Mouse (Mus musculus) embryonic facial prominence, embryonic 12.5 days (tissue): ENCODE data around the gene Rabepk. TPM values are rescaled to one million over a fixed set of nuclear protein-coding genes. Genes with fewer than 3 reads are reported as not detected.
"Not testable (repeated sequence)": the region's sequence is repeated elsewhere in the genome, so short reads cannot be mapped to it uniquely, and the experiment has no call there.

ENCODE experiments used
- ATAC-seq: fragments of 200-750 bp; cut with Nextera tagmentation; 2 replicates; pipeline ENCODE4 v1.8.0; 2017; ENCODE audit not compliant: insufficient number of reproducible peaks, insufficient read depth, low FRiP score, low TSS enrichment
- H3K27ac ChIP-seq: fragments of 300-500 bp; sonication (generic); 2 replicates; pipeline ENCODE4 v1.5.1; 2016; ENCODE audit warnings: mild to moderate bottlenecking
- H3K27me3 ChIP-seq: fragments of 300-500 bp; sonication (generic); 2 replicates; pipeline ENCODE4 v1.6.1; 2016; ENCODE audit warnings: mild to moderate bottlenecking, moderate library complexity
- H3K36me3 ChIP-seq: fragments of 300-500 bp; sonication (generic); 2 replicates; pipeline ENCODE4 v1.6.1; 2016; ENCODE audit warnings: mild to moderate bottlenecking
- H3K4me1 ChIP-seq: fragments of 300-500 bp; sonication (generic); 2 replicates; pipeline ENCODE4 v1.6.1; 2016
- H3K4me2 ChIP-seq: fragments of 300-500 bp; sonication (generic); replicated peaks from 2 replicates; pipeline ENCODE4 v1.6.1; 2016; ENCODE audit warnings: mild to moderate bottlenecking, moderate library complexity
- H3K4me3 ChIP-seq: fragments of 300-500 bp; sonication (generic); 2 replicates; pipeline ENCODE4 v1.5.1; 2016; ENCODE audit warnings: mild to moderate bottlenecking
- H3K9ac ChIP-seq: fragments of 300-500 bp; sonication (generic); 2 replicates; pipeline ENCODE4 v1.6.1; 2016; ENCODE audit warnings: mild to moderate bottlenecking, moderate library complexity
- H3K9me3 ChIP-seq: fragments of 300-500 bp; sonication (generic); 2 replicates; pipeline ENCODE4 v1.6.1; 2016; ENCODE audit warnings: mild to moderate bottlenecking, moderate library complexity
- WGBS: fragments of 180-500 bp; shearing (Covaris S2); methylation state at CpG from one replicate; pipeline ENCODE4 v1.1.7; 2016; 5-methylcytosine and 5-hydroxymethylcytosine counted together
- polyA plus RNA-seq: library from polyadenylated mRNA; unstranded; fragments of >200 nt; fragmentation: Nextera tagmentation; extraction: Ambion mirVana; gene quantifications from 2 replicates; pipeline ENCODE4 v1.2.1, GENCODE M21; 2016

Gene Rabepk
- polyA plus RNA-seq = 31.0 and 33.7 TPM in 2 replicates

DNA sequence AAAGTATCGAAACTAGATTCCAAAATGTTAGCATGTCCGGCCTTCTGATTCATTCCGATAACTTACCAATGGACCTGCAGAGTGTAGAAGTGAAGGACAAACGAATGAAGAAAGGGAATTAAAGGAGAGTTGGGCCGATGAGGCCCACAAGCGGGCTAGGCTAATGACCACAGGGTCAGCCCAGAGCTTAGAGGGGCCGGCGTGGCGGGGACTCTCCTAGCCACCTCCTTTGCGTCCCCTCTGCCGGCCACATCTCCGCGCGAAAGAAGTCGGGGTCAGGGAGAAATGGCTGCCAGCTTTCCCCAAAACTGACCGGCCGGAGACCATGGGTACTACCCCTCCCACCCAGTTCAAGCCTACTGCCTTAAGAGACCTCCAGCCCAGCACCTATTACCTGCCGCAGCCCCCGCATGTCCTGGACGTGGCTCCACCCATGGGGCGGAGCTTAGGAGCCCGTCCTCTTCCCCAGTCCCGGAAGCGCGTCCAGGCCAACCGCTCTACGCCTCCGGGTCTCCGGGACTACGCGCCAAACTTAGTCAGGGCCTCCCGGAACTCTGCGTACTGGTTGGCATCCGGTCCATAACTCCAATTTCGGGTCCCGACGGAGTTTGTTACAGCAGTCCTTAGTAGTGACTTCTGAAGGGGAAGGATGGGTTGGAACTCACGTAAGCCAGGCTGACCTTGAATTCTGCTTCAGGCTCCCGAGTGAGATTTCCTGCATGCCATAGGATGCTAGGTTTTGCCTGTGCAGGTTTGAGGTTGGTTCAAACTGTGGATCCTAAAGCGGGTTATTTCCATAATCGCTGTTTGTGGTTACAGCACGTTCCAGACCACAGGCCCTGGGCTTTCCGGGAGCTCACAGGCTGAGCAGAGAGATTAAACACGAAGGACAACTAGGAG lies at the start of gene Rabepk:
Rabepk (minus strand) TSS at position 556 of the 900 bp plus-strand sequence.
- H3K27me3 ChIP-seq = no peaks in the 10 kb centered on the region
- peak within 1 kb of the TSS; percentile 55 for H3K9ac ChIP-seq
- H3K36me3 ChIP-seq = peaks cover 4% of the 10 kb centered on the region; the same call in 1 of the 2 replicates
- H3K9me3 ChIP-seq = no peaks in the 10 kb centered on the region
- ATAC-seq = peak; percentile 71
- WGBS = 5% methylated on average over 44 of the region's 44 CpGs
- H3K4me3 ChIP-seq = peak within 1 kb of the TSS; percentile 57
- H3K27ac ChIP-seq = peak within 1 kb of the TSS; percentile 71
- H3K4me2 ChIP-seq = peak within 1 kb of the TSS; percentile 65
- H3K4me1 ChIP-seq = peaks cover 15% of the 10 kb centered on the region

- WGBS = 88% methylated on average over 1 of the region's 1 CpGs
Observed at GRCm38 (mm10) chr2:34847702-34848101, 48.0 kb upstream of the Rabepk start.

DNA sequence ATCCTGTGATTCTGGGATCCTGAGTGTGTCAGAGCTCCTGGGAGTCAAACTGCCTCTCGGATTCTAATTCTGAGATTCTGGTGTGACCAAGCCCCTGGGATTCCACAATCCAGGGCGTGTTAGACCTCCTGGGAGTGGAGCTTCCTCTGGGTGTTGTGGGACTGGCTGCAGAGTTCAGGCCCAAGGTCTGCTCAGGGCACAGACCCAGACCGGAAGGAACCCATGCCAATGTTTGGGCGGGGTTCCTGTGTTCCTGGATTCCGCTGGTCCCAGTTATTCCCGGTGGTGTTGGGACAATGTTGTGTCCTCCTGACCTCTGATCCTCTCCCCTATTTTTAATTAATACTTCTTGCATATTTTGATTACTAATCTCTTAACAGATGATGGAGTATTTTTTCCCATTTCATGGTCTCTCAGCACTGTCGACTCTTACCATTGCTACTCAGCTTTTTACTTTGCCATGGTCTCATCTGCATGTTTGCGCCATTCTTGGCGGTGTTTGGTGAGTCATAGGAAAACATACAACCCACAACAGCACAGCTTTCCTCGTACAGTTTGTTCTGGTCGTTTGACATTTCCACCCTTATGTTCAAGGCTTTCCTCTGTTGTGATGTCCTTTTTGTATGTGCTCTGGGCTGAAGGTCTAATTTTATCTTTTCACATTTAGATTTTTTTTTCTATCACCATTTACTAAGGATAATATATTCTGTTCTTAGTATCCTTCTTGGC lies 43.7 kb upstream of the Rabepk start:
- Histone ChIP-seq H3K9me3 (no peaks in the 10 kb centered on the region), H3K9ac (no peak overlapping the region), H3K4me2 (no peak overlapping the region), H3K27ac (no peak overlapping the region), H3K4me1 (no peaks in the 10 kb centered on the region), H3K4me3 (no peak overlapping the region), H3K36me3 (no peaks in the 10 kb centered on the region), H3K27me3 (no peaks in the 10 kb centered on the region)
- ATAC-seq = no peak
- WGBS = 84% methylated on average over 11 of the region's 11 CpGs

More at GRCm38 (mm10) chr2:34847702-34848101, 48.0 kb upstream of the Rabepk start:
- H3K4me3 ChIP-seq = no peak overlapping the region
- H3K4me2 ChIP-seq = no peak overlapping the region
- H3K27me3 ChIP-seq = no peaks in the 10 kb centered on the region
- ATAC-seq = no peak
- no peak overlapping the region for H3K27ac ChIP-seq
- H3K9ac ChIP-seq = no peak overlapping the region
- no peaks in the 10 kb centered on the region for H3K4me1 ChIP-seq
- no peaks in the 10 kb centered on the region for H3K9me3 ChIP-seq
- peaks cover 34% of the 10 kb centered on the region for H3K36me3 ChIP-seq

DNA sequence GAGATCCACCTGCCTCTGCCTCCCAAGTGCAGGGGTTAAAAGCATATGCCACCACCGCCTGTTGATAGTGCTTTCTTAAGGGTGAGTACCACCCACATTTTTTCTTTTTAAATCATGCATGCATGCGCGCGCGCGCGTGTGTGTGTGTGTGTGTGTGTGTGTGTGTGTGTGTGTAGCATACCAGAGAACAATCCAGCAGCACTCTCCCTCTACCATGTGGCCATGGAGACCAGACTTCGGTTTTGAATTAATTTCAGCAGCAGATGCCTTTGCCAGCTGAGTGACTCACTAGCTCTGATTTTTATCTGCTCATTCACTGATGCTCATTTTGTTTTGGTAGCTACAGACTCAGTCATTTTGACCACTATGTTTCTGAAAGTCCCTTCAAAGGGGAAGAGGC lies 42.0 kb upstream of the Rabepk start:
- H3K9ac ChIP-seq = no peak overlapping the region
- WGBS = 86% methylated on average over 8 of the region's 8 CpGs

DNA sequence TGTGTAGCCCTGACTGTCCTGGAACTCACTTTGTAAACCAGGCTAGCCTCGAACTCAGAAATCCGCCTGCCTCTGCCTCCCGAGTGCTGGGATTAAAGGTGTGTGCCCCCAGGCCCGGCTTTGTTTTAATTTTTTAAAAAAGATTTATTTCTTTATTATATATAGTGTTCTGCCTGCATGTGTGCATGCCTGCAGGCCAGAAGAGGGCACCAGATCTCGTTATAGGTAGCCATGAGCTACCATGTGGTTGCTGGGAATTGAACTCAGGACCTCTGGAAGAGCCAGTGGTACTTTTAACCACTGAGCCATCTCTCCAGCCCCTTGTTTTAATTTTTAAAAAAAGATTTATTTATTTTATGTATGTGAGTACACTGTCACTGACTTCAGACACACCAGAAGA lies 40.4 kb upstream of the Rabepk start:
- not testable (repeated sequence) for H3K9ac ChIP-seq, H3K36me3 ChIP-seq, H3K4me1 ChIP-seq, H3K4me3 ChIP-seq, H3K27ac ChIP-seq, H3K9me3 ChIP-seq, H3K4me2 ChIP-seq, ATAC-seq, H3K27me3 ChIP-seq
- 80% methylated on average over 5 of the region's 5 CpGs for WGBS

More for the DNA sequence above, 42.0 kb upstream of the Rabepk start:
- Histone ChIP-seq H3K36me3 (no peaks in the 10 kb centered on the region), H3K27me3 (no peaks in the 10 kb centered on the region), H3K4me1 (no peaks in the 10 kb centered on the region; the same call in 1 of the 2 replicates), H3K4me2 (no peak overlapping the region), H3K27ac (no peak overlapping the region), H3K4me3 (no peak overlapping the region), H3K9me3 (no peaks in the 10 kb centered on the region)
- no peak for ATAC-seq

DNA sequence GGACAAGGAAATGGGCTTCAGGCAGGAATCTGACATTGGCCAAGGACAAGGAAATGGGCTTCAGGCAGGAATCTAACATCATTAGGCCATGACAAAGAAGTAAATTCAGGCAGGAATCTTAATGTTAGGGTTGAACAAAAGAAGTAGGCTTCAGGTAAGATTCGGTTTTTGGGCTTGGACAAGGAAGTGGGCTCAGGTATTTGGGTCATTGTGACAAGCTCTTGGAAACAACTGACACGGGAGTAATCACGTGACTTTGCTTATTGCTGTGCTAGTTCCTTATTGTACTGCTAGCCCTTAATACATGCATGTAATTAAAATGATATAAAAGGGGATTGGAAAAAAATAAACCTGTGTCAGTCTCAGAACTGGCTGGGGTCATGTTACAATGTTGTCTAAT lies 36.0 kb upstream of the Rabepk start:
- Histone ChIP-seq H3K36me3 (no peaks in the 10 kb centered on the region), H3K9ac (no peak overlapping the region), H3K4me3 (no peak overlapping the region), H3K4me2 (no peak overlapping the region), H3K27ac (no peak overlapping the region), H3K27me3 (no peaks in the 10 kb centered on the region), H3K9me3 (no peaks in the 10 kb centered on the region), H3K4me1 (no peaks in the 10 kb centered on the region; the same call in 1 of the 2 replicates)
- no peak for ATAC-seq
- 78% methylated on average over 3 of the region's 3 CpGs for WGBS

DNA sequence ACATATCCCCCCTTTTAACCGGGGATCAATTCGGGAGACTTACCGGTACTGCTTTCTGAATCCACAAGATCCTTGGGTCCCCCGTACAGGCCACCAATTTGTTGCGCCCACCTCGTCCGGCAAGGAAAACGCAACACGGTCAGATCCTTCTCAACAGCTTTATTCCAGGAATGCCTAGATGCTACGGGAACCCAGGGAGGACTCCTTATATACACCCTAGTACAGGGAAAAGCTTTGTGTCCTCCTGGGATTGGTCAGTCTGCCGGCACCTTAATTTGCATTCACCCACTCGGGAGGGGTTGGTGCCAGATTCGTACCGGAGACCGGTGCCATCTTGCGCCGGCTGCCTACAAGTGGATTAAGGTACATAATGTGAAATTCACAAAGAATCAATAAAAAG lies 33.9 kb upstream of the Rabepk start:
- no peaks in the 10 kb centered on the region for H3K27me3 ChIP-seq
- no peak overlapping the region for H3K9ac ChIP-seq
- no peaks in the 10 kb centered on the region for H3K9me3 ChIP-seq
- ATAC-seq = no peak
- H3K4me3 ChIP-seq = no peak overlapping the region
- H3K27ac ChIP-seq = no peak overlapping the region
- H3K36me3 ChIP-seq = no peaks in the 10 kb centered on the region
- H3K4me1 ChIP-seq = no peaks in the 10 kb centered on the region; the same call in 1 of the 2 replicates
- 88% methylated on average over 17 of the region's 17 CpGs for WGBS
- H3K4me2 ChIP-seq = no peak overlapping the region

GRCm38 (mm10) chr2:34832766-34833457 lies 33.2 kb upstream of the Rabepk start, which contains the start of gene Gm34653:
TSS of gene Gm34653 (plus strand) at chr2:34833007.
- not testable (repeated sequence) for H3K9me3 ChIP-seq, H3K9ac ChIP-seq, H3K4me3 ChIP-seq, H3K27ac ChIP-seq, H3K27me3 ChIP-seq, H3K4me2 ChIP-seq, H3K36me3 ChIP-seq, ATAC-seq, H3K4me1 ChIP-seq
- WGBS = 71% methylated on average over 11 of the region's 11 CpGs

- not testable (repeated sequence) for H3K4me3 ChIP-seq, ATAC-seq, H3K9ac ChIP-seq, H3K9me3 ChIP-seq, H3K27me3 ChIP-seq, H3K36me3 ChIP-seq, H3K4me2 ChIP-seq, H3K27ac ChIP-seq, H3K4me1 ChIP-seq
- 93% methylated on average over 17 of the region's 17 CpGs for WGBS
Observed at GRCm38 (mm10) chr2:34830066-34830465, 30.4 kb upstream of the Rabepk start.

DNA sequence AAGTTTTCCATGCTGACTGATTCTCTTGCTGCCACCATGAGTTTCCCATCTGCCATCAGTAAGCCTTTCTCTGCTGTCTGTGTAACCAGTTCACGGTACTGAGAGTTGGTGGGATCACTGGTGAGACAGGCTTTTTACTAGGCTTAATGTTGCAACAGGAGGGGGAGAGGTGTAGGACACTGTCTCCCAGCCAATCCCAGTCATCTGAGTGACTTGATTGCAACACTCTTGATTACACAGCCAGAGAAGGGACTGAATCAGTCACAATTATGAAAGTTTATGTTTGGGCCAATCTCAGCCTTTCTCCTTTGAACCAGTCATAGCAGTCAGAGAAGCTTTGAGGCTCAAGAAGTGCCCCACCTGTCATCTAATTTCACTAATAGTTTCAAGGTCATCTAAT lies 28.3 kb upstream of the Rabepk start:
- no peaks in the 10 kb centered on the region for H3K36me3 ChIP-seq
- H3K9me3 ChIP-seq = no peaks in the 10 kb centered on the region
- H3K4me1 ChIP-seq = peaks cover 11% of the 10 kb centered on the region; the same call in 1 of the 2 replicates
- no peak overlapping the region for H3K9ac ChIP-seq
- no peaks in the 10 kb centered on the region for H3K27me3 ChIP-seq
- no peak for ATAC-seq
- no peak overlapping the region for H3K27ac ChIP-seq
- no peak overlapping the region for H3K4me3 ChIP-seq
- no peak overlapping the region for H3K4me2 ChIP-seq
- 91% methylated on average over 1 of the region's 1 CpGs for WGBS

GRCm38 (mm10) chr2:34827591-34827990 lies 27.9 kb upstream of the Rabepk start:
- 84% methylated on average over 4 of the region's 4 CpGs for WGBS
- no peaks in the 10 kb centered on the region for H3K9me3 ChIP-seq
- H3K4me3 ChIP-seq = no peak overlapping the region
- H3K4me1 ChIP-seq = peaks cover 11% of the 10 kb centered on the region; the same call in 1 of the 2 replicates
- H3K4me2 ChIP-seq = no peak overlapping the region
- no peak overlapping the region for H3K27ac ChIP-seq
- H3K9ac ChIP-seq = no peak overlapping the region
- no peak for ATAC-seq
- no peaks in the 10 kb centered on the region for H3K36me3 ChIP-seq
- H3K27me3 ChIP-seq = no peaks in the 10 kb centered on the region
